Mouse (Mus musculus) myocyte (in vitro differentiated cells): ENCODE data around the gene Ppig. TPM values are rescaled to one million over a fixed set of nuclear protein-coding genes. Genes with fewer than 3 reads are reported as not detected.

Experiments used
- H3K27me3 ChIP-seq: one replicate; pipeline ENCODE4 v1.6.1; 2011; ENCODE audit not compliant: control insufficient read depth, insufficient read depth, insufficient read length
- H3K36me3 ChIP-seq: one replicate; pipeline ENCODE4 v1.6.1; 2011; ENCODE audit not compliant: control insufficient read depth, insufficient read depth
- H3K4me2 ChIP-seq: one replicate; pipeline ENCODE4 v1.6.1; 2011; ENCODE audit warnings: low read depth, control low read depth
- H3K4me3 ChIP-seq: one replicate; pipeline ENCODE4 v1.5.1; 2011; ENCODE audit warnings: mild to moderate bottlenecking, control low read depth, moderate library complexity
- H3K79me2 ChIP-seq: one replicate; pipeline ENCODE4 v1.6.1; 2011; ENCODE audit not compliant: control insufficient read depth, insufficient read depth
- H3ac ChIP-seq: one replicate; pipeline ENCODE4 v1.6.1; 2011; ENCODE audit not compliant: control insufficient read depth, insufficient read length
- CEBPB ChIP-seq: IDR thresholded peaks from 2 replicates; pipeline ENCODE4 v1.6.1; 2011; ENCODE audit warnings: mild to moderate bottlenecking, moderate library complexity; ENCODE audit not compliant: poor library complexity, insufficient read depth, severe bottlenecking
- E2F4 ChIP-seq: IDR thresholded peaks from one replicate; pipeline ENCODE4 v1.6.1; 2011; ENCODE audit warnings: mild to moderate bottlenecking, control low read depth, moderate library complexity; ENCODE audit not compliant: insufficient read depth
- MAX ChIP-seq: IDR thresholded peaks from one replicate; pipeline ENCODE4 v1.6.1; 2011; ENCODE audit warnings: low read depth, mild to moderate bottlenecking, control low read depth
- MYOD1 ChIP-seq, 3 experiments: IDR thresholded peaks; one replicate each; pipeline ENCODE4 v1.6.1; 2011; ENCODE audit warnings: control low read depth in 2 of 3, low read depth in 2 of 3, mild to moderate bottlenecking in 2 of 3, moderate library complexity in 1 of 3; ENCODE audit not compliant: insufficient read length in 2 of 3, control insufficient read depth in 1 of 3
- MYOG ChIP-seq, 3 experiments: IDR thresholded peaks; one replicate each; pipeline ENCODE4 v1.6.1; 2011; ENCODE audit warnings: control low read depth in 2 of 3, low read depth in 2 of 3, mild to moderate bottlenecking in 2 of 3; ENCODE audit not compliant: insufficient read length in 2 of 3, control insufficient read depth in 1 of 3, insufficient read depth in 1 of 3
- POLR2A ChIP-seq: IDR thresholded peaks from one replicate; pipeline ENCODE4 v1.6.1; 2011; ENCODE audit warnings: low read depth, mild to moderate bottlenecking, control low read depth, moderate library complexity; ENCODE audit not compliant: insufficient read length
- POLR2AphosphoS2 ChIP-seq: IDR thresholded peaks from one replicate; pipeline ENCODE4 v1.6.1; 2011; ENCODE audit warnings: low read depth, control low read depth; ENCODE audit not compliant: insufficient read length
- REST ChIP-seq: IDR thresholded peaks from one replicate; pipeline ENCODE4 v1.6.1; 2011; ENCODE audit warnings: mild to moderate bottlenecking, control low read depth, moderate library complexity; ENCODE audit not compliant: insufficient read depth, insufficient read length
- SRF ChIP-seq: IDR thresholded peaks from one replicate; pipeline ENCODE4 v1.6.1; 2011; ENCODE audit warnings: low read depth; ENCODE audit not compliant: control insufficient read depth, insufficient read length
- TCF12 ChIP-seq: IDR thresholded peaks from one replicate; pipeline ENCODE4 v1.6.1; 2011; ENCODE audit warnings: mild to moderate bottlenecking, control low read depth; ENCODE audit not compliant: poor library complexity, insufficient read depth, severe bottlenecking
- TCF3 ChIP-seq: IDR thresholded peaks from one replicate; pipeline ENCODE4 v1.6.1; 2011; ENCODE audit warnings: low read depth, control low read depth; ENCODE audit not compliant: insufficient read length
- USF1 ChIP-seq: IDR thresholded peaks from one replicate; pipeline ENCODE4 v1.6.1; 2011; ENCODE audit warnings: low read depth, mild to moderate bottlenecking, control low read depth, moderate library complexity
- polyA plus RNA-seq: library from polyadenylated mRNA; unstranded; fragments of >200 nt; fragmentation: generic; extraction: Trizol; gene quantifications from one replicate; pipeline ENCODE4 v1.2.1, GENCODE M21; 2012; ENCODE audit warnings: missing spikeins

Gene Ppig
- polyA plus RNA-seq, 1 experiment, result 7.6 TPM

DNA sequence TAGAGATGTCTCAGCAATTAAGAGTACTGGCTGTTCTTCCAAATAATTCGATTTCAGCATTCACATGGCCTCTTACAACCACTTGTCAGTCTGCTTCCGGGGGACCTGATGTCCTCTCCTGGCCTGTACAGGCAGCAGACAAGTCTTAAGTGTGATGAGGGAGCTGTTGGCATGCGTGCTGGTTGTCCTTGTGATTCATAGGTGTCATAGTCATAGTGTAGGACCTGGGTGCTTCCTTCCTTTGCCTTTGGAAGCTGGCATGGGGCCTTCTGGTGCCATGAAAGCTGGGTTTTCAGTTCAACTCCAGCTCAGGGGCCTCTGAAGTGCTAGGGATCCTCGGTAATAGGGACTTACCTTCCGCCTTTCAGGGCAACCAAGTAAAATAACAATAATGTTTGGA, 8.2 kb upstream of the Ppig start:
- H3K36me3 ChIP-seq, result peaks cover 5% of the 10 kb centered on the region
- no peak overlapping the region for H3ac ChIP-seq
- H3K79me2 ChIP-seq, result no peaks in the 10 kb centered on the region
- no peak overlapping the region for H3K4me3 ChIP-seq
- no peak for TF ChIP-seq MYOD1 (IDR thresholded peaks at IDR 0.05; ENCODE audit: control insufficient read depth in 1 of 3, insufficient read length in 2 of 3, low read depth in 2 of 3)
- no peak for TF ChIP-seq POLR2AphosphoS2
- TF ChIP-seq TCF3, result no peak
- TF ChIP-seq MYOG (IDR thresholded peaks at IDR 0.05; ENCODE audit: control insufficient read depth in 1 of 3, insufficient read depth in 1 of 3, insufficient read length in 2 of 3, low read depth in 2 of 3), result no peak
- TF ChIP-seq TCF12, result no peak
- no peak for TF ChIP-seq CEBPB
- TF ChIP-seq USF1, result no peak
- no peak for TF ChIP-seq POLR2A
- no peak for TF ChIP-seq MAX
- TF ChIP-seq SRF, result no peak
- TF ChIP-seq E2F4, result no peak
- TF ChIP-seq REST, result no peak
- no peak overlapping the region for H3K4me2 ChIP-seq
- no peaks in the 10 kb centered on the region for H3K27me3 ChIP-seq

GRCm38 (mm10) chr2:69716483-69716882, 5.9 kb upstream of the Ppig start:
- Histone ChIP-seq H3K36me3 (no peaks in the 10 kb centered on the region), H3K27me3 (no peaks in the 10 kb centered on the region), H3K79me2 (no peaks in the 10 kb centered on the region), H3ac (no peak overlapping the region), H3K4me2 (no peak overlapping the region), H3K4me3 (no peak overlapping the region)
- TF ChIP-seq SRF, result no peak
- TF ChIP-seq USF1, result peak; percentile 5

GRCm38 (mm10) chr2:69719121-69719520, 3.2 kb upstream of the Ppig start:
- no peak for TF ChIP-seq SRF
- TF ChIP-seq E2F4, result no peak
- no peak for TF ChIP-seq POLR2A
- no peak for TF ChIP-seq POLR2AphosphoS2
- Histone ChIP-seq H3K4me2 (peak overlapping the region; percentile 48), H3K79me2 (peaks cover 12% of the 10 kb centered on the region), H3K36me3 (no peaks in the 10 kb centered on the region), H3K27me3 (no peaks in the 10 kb centered on the region), H3K4me3 (no peak overlapping the region), H3ac (no peak overlapping the region)

DNA sequence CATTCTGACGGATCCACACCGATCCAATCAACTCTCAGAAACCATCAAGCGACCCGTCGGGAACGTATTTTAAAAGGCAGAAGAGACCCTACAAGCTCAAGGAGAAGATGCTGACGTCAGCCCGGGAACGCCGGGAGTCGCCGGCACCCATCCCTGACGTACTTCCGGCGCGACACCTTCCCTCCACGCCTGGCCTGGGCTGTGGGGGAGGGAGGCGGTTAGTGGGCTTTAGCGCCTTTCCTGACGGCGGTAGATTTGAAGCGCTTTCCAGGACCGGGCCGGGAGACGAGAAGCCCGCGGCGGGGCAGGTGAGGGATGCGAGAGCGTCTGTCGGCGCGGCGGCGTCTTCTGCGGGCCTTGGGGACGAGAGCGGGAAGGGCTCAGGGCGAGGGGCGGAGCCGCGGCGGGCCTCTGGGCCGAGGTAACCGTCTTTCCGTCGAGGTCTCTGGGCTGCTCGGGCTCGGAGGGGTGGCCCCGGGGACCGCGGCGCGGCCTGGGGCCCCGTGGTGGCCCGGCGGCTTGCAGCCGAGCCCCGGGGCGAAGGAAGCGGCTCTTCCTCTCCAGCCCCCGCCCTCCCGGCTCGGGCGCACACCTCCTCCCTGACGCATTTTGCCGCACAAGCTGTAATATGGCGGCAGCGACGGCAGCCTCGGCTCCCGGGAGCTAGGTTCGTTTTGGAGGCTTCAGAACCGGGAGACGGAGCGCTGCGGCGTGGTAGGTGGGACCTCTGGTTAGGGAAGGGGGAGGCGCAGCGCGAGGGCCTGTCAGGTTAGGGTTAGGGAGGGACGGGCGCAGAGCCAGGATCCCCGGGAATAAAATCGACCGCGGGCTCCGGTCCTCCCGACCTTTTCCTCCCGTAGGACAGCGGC, 539 bp downstream of the Ppig start:
- no peaks in the 10 kb centered on the region for H3K36me3 ChIP-seq
- H3K79me2 ChIP-seq, result peaks cover 43% of the 10 kb centered on the region
- H3ac ChIP-seq, result peak overlapping the region; percentile 95
- TF ChIP-seq CEBPB, result no peak
- TF ChIP-seq SRF, result peak; percentile 76
- no peak for TF ChIP-seq USF1
- TF ChIP-seq POLR2A, result peak; percentile 69
- TF ChIP-seq POLR2AphosphoS2, result peak; percentile 48
- peak in 1 of 3 experiments; percentile 11 for TF ChIP-seq MYOD1 (IDR thresholded peaks at IDR 0.05; ENCODE audit: control insufficient read depth in 1 of 3, insufficient read length in 2 of 3, low read depth in 2 of 3)
- peak overlapping the region; percentile 93 for H3K4me2 ChIP-seq
- no peaks in the 10 kb centered on the region for H3K27me3 ChIP-seq
- peak overlapping the region; percentile 95 for H3K4me3 ChIP-seq

GRCm38 (mm10) chr2:69723519-69723825, 1.1 kb downstream of the Ppig start:
- H3K79me2 ChIP-seq, result peaks cover 48% of the 10 kb centered on the region
- no peaks in the 10 kb centered on the region for H3K36me3 ChIP-seq
- TF ChIP-seq TCF3 (no peak), MAX (no peak), CEBPB (no peak), SRF (no peak), E2F4 (no peak), MYOD1 (IDR thresholded peaks at IDR 0.05; ENCODE audit: control insufficient read depth in 1 of 3, insufficient read length in 2 of 3, low read depth in 2 of 3) (no peak), MYOG (IDR thresholded peaks at IDR 0.05; ENCODE audit: control insufficient read depth in 1 of 3, insufficient read depth in 1 of 3, insufficient read length in 2 of 3, low read depth in 2 of 3) (no peak), POLR2A (no peak), USF1 (no peak), REST (no peak), POLR2AphosphoS2 (no peak), TCF12 (no peak)
- H3K27me3 ChIP-seq, result no peaks in the 10 kb centered on the region
- peak overlapping the region; percentile 95 for H3ac ChIP-seq
- peak overlapping the region; percentile 95 for H3K4me3 ChIP-seq
- H3K4me2 ChIP-seq, result peak overlapping the region; percentile 79
